Mouse (Mus musculus): ENCODE measurements at regions not wholly inside any gene's neighbourhood (a gene's known extent, or its start where the extent isn't known, plus 50 kb on each side); places are given as distances from the start of the nearest gene placed in this dataset.
"Not testable (repeated sequence)": the region's sequence is repeated elsewhere in the genome, so short reads cannot be mapped to it uniquely, and the experiment has no call there.

DNA sequence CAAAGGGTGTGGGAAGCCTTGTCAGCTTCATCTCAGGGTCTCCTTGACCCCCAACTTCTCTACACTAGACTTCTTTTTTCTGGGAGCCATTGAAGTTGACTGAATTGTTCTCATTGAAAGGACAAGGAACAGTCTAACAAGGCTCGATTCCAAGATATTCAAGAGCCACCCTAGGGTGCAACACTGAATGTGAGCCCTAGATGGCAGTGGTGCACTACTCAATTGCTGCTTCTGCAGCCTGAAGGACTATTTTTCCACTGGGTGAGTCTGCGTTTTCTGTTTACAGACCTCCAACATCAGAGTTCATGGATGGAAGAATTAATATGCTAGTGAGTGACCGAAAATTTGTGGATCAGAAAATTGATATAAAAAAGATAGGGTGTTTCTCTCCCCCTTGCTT, 161.5 kb downstream of the Hpcal1 start:
- DNase-seq (ENCODE audit: extremely low read depth): peak; percentile 24
- H3K27me3 ChIP-seq (replicated peaks); H3K9me3 ChIP-seq (replicated peaks; ENCODE audit: low read length); H3K79me2 ChIP-seq (replicated peaks; ENCODE audit: control insufficient read depth, extremely low read depth, insufficient read depth, poor library complexity, severe bottlenecking); H3K9ac ChIP-seq (ENCODE audit: insufficient read depth, low read depth); dilution Hi-C loops (cut with MboI; ENCODE audit: extremely low pct_ligation_motif_present, extremely low pct_unique_long_range_greater_than_20kb, low sequenced_read_pairs); in situ Hi-C loops (cut with MboI; ENCODE audit: low pct_ligation_motif_present, low pct_unique_long_range_greater_than_20kb, low sequenced_read_pairs); H3K27ac ChIP-seq (ENCODE audit: insufficient read depth, low read depth); H3K4me2 ChIP-seq (ENCODE audit: insufficient read depth, low read depth, poor library complexity, severe bottlenecking); H3K36me3 ChIP-seq (replicated peaks in 1 of 2; ENCODE audit: control insufficient read depth in 1 of 2, insufficient read depth in 1 of 2, low read length in 1 of 2); H3K4me1 ChIP-seq (ENCODE audit: control insufficient read depth in 1 of 2, insufficient read depth in 2 of 2); H3K4me3 ChIP-seq (replicated peaks in 1 of 3; ENCODE audit: low read depth in 2 of 3, low read length in 2 of 3, poor library complexity in 1 of 3): not testable (repeated sequence)
- TF ChIP-seq CTCF (conservative IDR thresholded peaks at IDR 0.05 in 1 of 2, IDR thresholded peaks at IDR 0.05 in 1 of 2; ENCODE audit: low read depth in 2 of 2, low read length in 2 of 2): peak; percentile 46 to 60
- peak; percentile 64 for TF ChIP-seq RAD21 (IDR thresholded peaks at IDR 0.05; ENCODE audit: low read depth, low read length)

- in situ Hi-C loops (cut with MboI; ENCODE audit: low pct_ligation_motif_present, low pct_unique_long_range_greater_than_20kb, low sequenced_read_pairs); H3K9ac ChIP-seq (ENCODE audit: insufficient read depth, low read depth); H3K4me2 ChIP-seq (ENCODE audit: insufficient read depth, low read depth, poor library complexity, severe bottlenecking); H3K36me3 ChIP-seq (replicated peaks in 1 of 2; ENCODE audit: control insufficient read depth in 1 of 2, insufficient read depth in 1 of 2, low read length in 1 of 2); H3K9me3 ChIP-seq (replicated peaks; ENCODE audit: low read length); H3K27ac ChIP-seq (ENCODE audit: insufficient read depth, low read depth); H3K4me3 ChIP-seq (replicated peaks in 1 of 3; ENCODE audit: low read depth in 2 of 3, low read length in 2 of 3, poor library complexity in 1 of 3); H3K4me1 ChIP-seq (ENCODE audit: control insufficient read depth in 1 of 2, insufficient read depth in 2 of 2); H3K79me2 ChIP-seq (replicated peaks; ENCODE audit: control insufficient read depth, extremely low read depth, insufficient read depth, poor library complexity, severe bottlenecking); H3K27me3 ChIP-seq (replicated peaks); dilution Hi-C loops (cut with MboI; ENCODE audit: extremely low pct_ligation_motif_present, extremely low pct_unique_long_range_greater_than_20kb, low sequenced_read_pairs); DNase-seq (ENCODE audit: extremely low read depth): not testable (repeated sequence)
Measured at GRCm38 (mm10) chr12:17872491-17872890, 181.8 kb downstream of the Hpcal1 start.

DNA sequence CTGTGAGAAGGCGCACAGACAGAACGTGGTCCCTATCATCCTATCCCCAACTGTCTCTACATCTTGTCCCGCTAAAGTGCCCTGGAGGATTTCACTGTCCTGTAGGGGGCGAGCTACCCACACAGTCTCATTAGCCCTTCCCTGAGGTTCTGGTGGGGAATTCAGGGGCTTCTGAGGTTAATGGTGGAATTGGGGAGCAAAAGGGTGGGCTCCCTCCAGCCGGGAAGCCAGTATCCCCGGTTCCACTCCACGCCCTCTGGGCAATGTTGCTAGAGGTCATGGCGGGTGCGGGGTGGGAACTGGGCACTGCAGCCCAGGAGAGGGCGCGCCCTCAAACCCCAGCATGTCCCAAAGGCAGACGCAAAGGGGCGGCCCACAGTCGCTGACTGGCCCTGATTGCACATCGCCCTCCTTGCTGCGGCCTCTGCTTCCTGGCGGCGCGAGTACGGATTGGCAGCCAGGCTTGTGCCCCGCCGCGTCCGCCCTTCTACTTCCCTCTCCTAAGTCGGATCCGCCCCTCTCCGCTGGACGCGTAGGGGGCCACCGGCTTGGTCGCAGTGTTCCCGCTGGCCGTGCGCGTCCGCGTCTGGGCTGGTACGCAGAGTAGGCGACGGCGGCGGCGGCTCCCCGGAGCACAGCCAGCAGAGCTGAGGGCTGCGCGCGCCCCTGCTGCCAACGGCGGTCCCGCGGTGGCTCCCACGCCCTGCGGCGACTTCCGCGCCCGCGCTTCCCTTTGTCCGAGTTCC, 190.9 kb downstream of the Hpcal1 start:
- in situ Hi-C loops (cut with MboI; ENCODE audit: low pct_ligation_motif_present, low pct_unique_long_range_greater_than_20kb, low sequenced_read_pairs) (no loop called here), dilution Hi-C loops (cut with MboI; ENCODE audit: extremely low pct_ligation_motif_present, extremely low pct_unique_long_range_greater_than_20kb, low sequenced_read_pairs) (no loop called here)
- H3K36me3 ChIP-seq (replicated peaks in 1 of 2; ENCODE audit: control insufficient read depth in 1 of 2, insufficient read depth in 1 of 2, low read length in 1 of 2): no peaks in the 10 kb centered on the region
- no peaks in the 10 kb centered on the region for H3K27me3 ChIP-seq (replicated peaks)
- H3K4me2 ChIP-seq (ENCODE audit: insufficient read depth, low read depth, poor library complexity, severe bottlenecking): no peak overlapping the region
- no peak overlapping the region for H3K27ac ChIP-seq (ENCODE audit: insufficient read depth, low read depth)
- H3K4me3 ChIP-seq (replicated peaks in 1 of 3; ENCODE audit: low read depth in 2 of 3, low read length in 2 of 3, poor library complexity in 1 of 3): no peak overlapping the region
- DNase-seq (ENCODE audit: extremely low read depth): no peak
- no peaks in the 10 kb centered on the region for H3K4me1 ChIP-seq (ENCODE audit: control insufficient read depth in 1 of 2, insufficient read depth in 2 of 2)
- H3K9ac ChIP-seq (ENCODE audit: insufficient read depth, low read depth): no peak overlapping the region
- no peaks in the 10 kb centered on the region for H3K79me2 ChIP-seq (replicated peaks; ENCODE audit: control insufficient read depth, extremely low read depth, insufficient read depth, poor library complexity, severe bottlenecking)
- no peak for TF ChIP-seq ELF1 (IDR thresholded peaks at IDR 0.05; ENCODE audit: low read depth, low read length)
- no peak for TF ChIP-seq MAFK (IDR thresholded peaks at IDR 0.05; ENCODE audit: insufficient replicate concordance, low read length)
- no peak for TF ChIP-seq E2F4 (IDR thresholded peaks at IDR 0.05; ENCODE audit: insufficient replicate concordance, low read depth, low read length)
- TF ChIP-seq MYC (IDR thresholded peaks at IDR 0.05; ENCODE audit: low read depth, low read length): no peak
- no peak for TF ChIP-seq RCOR1 (conservative IDR thresholded peaks at IDR 0.05; ENCODE audit: low read depth, low read length)
- no peak for TF ChIP-seq POLR2AphosphoS2 (IDR thresholded peaks at IDR 0.05; ENCODE audit: low read depth, low read length)
- TF ChIP-seq PAX5 (IDR thresholded peaks at IDR 0.05; ENCODE audit: low read length): no peak
- TF ChIP-seq IRF4 (IDR thresholded peaks at IDR 0.05; ENCODE audit: low read depth, low read length): no peak
- TF ChIP-seq NRF1 (IDR thresholded peaks at IDR 0.05; ENCODE audit: low read depth, low read length): no peak
- TF ChIP-seq JUND (conservative IDR thresholded peaks at IDR 0.05; ENCODE audit: low read depth, low read length): no peak
- TF ChIP-seq ZC3H11A (IDR thresholded peaks at IDR 0.05; ENCODE audit: low read depth, low read length): no peak
- no peak for TF ChIP-seq ETS1 (conservative IDR thresholded peaks at IDR 0.05; ENCODE audit: low read depth, low read length)
- no peak for TF ChIP-seq POLR2A (IDR thresholded peaks at IDR 0.05; ENCODE audit: low read depth, low read length)
- TF ChIP-seq UBTF (IDR thresholded peaks at IDR 0.05; ENCODE audit: low read depth, low read length): no peak
- H3K9me3 ChIP-seq (replicated peaks; ENCODE audit: low read length): peaks cover 9% of the 10 kb centered on the region

GRCm38 (mm10) chr12:17882117-17883116, 191.8 kb downstream of the Hpcal1 start:
- H3K27ac ChIP-seq (ENCODE audit: insufficient read depth, low read depth); H3K27me3 ChIP-seq (replicated peaks); H3K4me3 ChIP-seq (replicated peaks in 1 of 3; ENCODE audit: low read depth in 2 of 3, low read length in 2 of 3, poor library complexity in 1 of 3); H3K4me2 ChIP-seq (ENCODE audit: insufficient read depth, low read depth, poor library complexity, severe bottlenecking); H3K9me3 ChIP-seq (replicated peaks; ENCODE audit: low read length); dilution Hi-C loops (cut with MboI; ENCODE audit: extremely low pct_ligation_motif_present, extremely low pct_unique_long_range_greater_than_20kb, low sequenced_read_pairs); H3K79me2 ChIP-seq (replicated peaks; ENCODE audit: control insufficient read depth, extremely low read depth, insufficient read depth, poor library complexity, severe bottlenecking); H3K9ac ChIP-seq (ENCODE audit: insufficient read depth, low read depth); in situ Hi-C loops (cut with MboI; ENCODE audit: low pct_ligation_motif_present, low pct_unique_long_range_greater_than_20kb, low sequenced_read_pairs); DNase-seq (ENCODE audit: extremely low read depth); H3K4me1 ChIP-seq (ENCODE audit: control insufficient read depth in 1 of 2, insufficient read depth in 2 of 2); H3K36me3 ChIP-seq (replicated peaks in 1 of 2; ENCODE audit: control insufficient read depth in 1 of 2, insufficient read depth in 1 of 2, low read length in 1 of 2): not testable (repeated sequence)

Measured in CH12.LX (cell line).